Mouse (Mus musculus): Measurements from ENCODE around the gene Ghdc.
A peak's percentile ranks its signal among the peaks of the same experiment; 100 is the strongest.

Gene Ghdc

DNA sequence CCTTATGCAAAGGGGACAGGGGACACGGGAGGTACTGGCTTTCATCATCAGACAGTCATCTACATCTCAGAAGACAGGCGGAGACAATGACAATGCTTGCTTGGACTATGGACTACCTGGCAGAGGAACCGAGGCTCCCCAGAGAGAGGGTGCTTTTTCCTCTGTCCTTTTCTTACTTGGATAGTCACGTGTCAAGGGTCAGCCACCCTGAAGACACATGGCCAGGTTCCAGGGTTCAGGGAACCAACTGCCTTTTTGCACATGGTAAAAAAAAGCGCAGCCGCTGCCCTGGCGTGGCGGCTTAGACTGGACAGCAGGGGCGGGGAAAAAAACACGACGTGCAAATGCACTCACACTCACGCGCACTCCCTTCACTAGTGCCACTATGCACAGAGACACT, 11.8 kb upstream of the Ghdc start:
- DNase-seq (ENCODE audit: extremely low read depth, low read depth) = no peak

DNA sequence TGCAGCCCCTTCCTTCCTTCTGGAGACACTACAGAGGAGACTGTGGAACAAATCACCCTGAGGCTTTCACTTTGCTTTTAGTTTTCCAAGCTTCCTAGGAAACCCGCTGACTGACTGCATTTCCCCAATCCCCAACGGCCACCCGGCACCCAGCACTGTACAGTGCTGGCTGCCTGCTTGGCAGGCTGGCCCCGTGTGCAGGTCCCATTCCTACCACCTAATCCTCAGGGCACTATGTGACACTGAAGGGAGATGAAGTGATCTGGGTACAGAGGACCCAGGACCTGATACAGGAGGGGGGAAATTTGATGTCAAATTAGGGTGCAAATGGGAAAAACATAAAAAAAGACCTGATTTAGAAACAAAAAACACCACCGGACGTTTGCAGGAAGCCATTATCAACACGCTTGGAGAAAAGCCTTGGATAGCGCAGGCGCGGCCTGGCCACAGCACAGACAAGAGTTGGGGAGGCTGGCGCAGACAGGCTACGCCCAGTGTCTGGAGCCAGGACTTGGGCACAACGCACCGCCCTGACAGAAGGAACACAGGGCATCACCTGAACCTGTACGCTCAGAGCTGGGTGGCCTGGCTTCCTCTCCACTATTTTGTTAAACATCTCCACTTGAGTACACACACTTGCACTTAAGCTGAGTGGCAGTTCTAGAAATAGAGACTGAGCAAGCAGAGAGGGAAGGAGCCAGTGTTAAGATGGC, 11.2 kb upstream of the Ghdc start:
- no peak for DNase-seq (ENCODE audit: extremely low read depth, low read depth)

DNA sequence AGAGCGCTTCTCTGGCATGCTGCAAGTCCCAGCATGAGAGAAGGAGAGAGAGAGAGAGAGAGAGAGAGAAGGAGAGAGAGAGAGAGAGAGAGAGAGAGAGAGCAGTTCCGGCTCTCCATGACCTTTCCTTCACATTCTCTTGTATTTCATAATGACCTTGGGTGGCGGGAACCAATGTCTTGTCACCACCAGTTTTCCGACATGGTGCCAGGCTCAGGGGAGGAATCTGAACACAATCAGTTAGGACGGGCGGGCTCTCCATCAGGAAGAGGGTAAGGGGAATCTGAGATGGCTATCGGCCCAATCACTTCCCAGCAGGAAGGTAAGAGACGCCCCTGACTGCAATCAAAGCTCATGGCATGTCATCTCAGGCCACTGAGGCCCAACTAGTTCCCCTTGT, 9.5 kb upstream of the Ghdc start:
- no peak for DNase-seq (ENCODE audit: extremely low read depth, low read depth)

DNA sequence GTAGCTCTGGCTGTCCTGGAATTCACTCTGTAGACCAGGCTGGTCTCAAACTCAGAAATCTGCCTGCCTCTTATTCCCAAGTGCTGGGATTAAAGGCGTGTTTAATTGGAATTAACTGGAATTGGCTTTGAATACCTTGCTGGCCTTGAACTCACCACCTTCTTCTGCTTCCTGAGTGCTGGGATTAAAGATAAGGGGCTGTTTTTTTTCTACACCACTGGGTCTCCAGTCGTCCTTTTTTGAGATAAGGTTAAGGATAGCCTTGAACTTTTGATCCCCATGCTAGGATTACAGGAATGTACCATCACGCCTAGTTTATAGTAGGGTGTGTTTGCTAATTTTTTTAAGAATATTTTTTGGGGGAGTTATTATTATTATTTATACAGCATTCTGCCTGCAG, 7.3 kb upstream of the Ghdc start:
- DNase-seq (ENCODE audit: extremely low read depth, low read depth) = no peak

DNA sequence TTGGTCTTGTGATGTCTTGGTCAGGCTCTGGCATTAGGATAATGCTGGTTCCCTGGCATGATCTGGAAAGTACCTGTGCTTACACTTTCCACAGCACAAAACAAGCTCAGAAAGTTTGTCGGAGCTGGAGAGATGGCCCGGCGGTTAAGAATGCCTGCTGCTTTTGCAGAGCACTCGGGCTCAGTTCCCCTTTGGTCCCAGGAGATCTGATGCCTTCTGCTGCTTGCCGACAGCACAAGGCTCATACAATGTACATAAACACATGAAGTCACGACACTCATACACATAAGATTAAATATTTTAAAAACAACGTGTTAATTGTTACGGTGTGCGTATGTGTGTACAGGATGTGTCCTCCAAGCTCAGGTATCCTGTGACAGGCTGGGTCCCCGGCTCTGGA, 5.2 kb upstream of the Ghdc start:
- DNase-seq (ENCODE audit: extremely low read depth, low read depth) = no peak

DNA sequence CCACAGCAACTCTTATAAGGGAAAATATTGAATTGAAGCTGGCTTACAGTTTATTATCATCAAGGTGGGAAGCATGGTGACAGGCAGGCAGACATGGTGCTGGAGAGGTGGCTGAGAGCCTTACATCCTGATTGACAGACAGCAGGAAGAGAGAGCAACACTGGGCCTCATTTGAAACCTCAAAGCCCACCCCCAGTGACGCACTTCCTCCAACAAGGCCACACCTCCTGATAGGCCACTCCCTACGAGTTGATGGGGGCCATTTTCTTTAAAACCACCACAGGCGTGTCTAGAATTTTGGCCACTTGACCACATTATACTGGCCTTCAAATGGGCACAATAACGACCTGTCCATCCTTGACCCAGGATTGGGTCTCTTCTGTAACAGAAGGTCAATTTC, 3.5 kb upstream of the Ghdc start:
- no peak for DNase-seq (ENCODE audit: extremely low read depth, low read depth)

DNA sequence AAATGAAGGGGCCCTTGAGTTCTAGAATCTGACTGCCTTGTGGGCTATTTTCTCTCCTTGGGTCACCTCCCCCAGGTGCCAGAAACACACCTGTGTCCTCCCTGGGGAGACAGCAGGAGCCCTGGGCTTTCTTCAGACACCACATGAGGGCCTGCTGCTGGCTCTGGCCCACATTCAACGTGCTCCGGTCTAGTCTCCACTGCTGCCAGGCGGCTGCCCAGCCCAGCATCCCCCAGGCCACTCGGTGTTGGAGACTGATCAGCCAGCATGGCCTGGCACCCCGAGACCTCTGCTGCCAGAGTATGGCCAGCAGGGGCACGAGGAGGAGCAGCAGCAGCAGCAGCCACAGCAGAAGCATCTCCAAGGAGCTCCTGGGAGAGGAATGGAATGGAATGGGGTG, 777 bp downstream of the Ghdc start:
- no peak for DNase-seq (ENCODE audit: extremely low read depth, low read depth)

DNA sequence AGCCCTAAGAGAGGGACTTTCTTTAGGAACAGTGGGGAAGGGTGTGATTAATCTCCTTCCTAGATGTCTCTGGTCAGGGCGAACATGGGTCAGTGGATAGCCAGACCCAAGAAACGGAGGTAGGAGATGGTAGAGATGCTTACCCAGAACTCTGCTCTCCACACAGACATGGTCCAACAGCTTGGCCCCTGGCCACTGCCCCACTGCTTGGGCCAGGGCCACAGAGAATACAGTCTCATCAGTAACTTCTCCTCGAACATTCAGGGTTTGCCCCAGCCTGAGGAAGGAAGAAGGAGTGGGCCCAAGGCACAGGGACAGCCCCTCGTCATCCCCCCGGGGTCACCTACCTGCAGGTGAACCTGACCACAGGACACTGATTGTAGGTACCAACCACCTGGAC, 2.9 kb downstream of the Ghdc start:
- no peak for DNase-seq (ENCODE audit: extremely low read depth, low read depth)

DNA sequence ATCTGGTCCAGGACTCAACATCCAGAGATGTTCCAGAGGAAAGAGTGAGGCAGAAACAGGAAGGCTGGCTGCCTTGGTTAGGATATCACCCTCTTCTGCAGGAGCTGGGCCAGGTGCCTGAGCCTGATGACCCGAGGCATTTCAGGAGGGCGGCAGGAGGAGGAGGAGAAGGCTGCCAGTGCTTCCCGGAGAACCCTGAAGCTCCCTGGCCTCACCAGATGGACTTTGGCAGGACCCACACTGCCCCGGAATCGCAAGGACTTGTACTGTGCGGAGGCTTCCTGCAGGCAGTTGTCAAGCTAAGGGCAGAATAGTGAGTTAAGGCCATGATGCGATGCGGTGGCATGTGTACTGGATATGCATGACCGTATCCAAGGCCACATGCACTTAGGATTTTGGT, 4.0 kb downstream of the Ghdc start:
- no peak for DNase-seq (ENCODE audit: extremely low read depth, low read depth)

DNA sequence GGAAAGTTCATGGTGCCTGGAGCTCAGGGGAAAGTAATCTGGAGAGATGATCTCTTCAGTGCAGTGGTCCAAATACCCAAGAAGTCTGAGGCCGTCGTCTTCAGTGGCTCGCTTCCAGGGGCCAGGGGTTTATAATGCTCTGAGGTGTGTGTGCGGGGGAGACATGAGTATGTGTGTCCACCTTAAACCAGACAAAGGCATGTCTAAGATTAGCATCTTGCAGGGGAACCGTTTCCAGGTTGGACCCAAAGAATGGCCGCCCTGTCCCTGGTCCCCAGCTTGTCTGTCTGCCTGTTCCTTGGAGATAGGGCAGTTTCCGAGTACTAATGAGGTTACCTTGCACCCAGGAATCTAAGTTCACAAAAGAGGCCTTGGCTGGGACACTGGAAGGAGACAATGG, 7.9 kb downstream of the Ghdc start, which contains the start of gene Hcrt:
TSS of gene Hcrt (minus strand) at position 101 of the 400 bp plus-strand sequence.
- DNase-seq (ENCODE audit: extremely low read depth, low read depth) = no peak

DNA sequence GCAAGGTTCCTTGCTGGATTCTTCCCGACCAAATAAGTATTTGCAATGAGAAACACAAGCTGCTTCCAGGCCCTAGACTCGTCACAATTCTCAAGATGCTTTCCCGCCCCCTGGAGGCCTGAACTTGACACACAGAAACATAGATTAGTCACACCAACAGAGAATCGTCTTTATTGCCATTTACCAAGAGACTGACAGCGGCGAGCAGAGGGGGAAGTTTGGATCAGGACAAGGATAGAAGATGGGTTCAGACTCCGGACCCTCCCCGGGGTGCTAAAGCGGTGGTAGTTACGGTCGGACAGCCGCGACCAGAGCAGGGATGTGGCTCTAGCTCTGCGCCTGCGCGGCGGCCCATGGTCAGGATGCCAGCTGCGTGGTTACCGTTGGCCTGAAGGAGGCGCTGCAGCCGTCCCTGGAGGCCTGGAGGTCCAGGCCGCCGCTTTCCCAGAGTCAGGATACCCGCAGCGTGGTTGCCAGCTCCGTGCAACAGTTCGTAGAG, 9.2 kb downstream of the Ghdc start:
- peak; percentile 41 for DNase-seq (ENCODE audit: extremely low read depth, low read depth)

DNA sequence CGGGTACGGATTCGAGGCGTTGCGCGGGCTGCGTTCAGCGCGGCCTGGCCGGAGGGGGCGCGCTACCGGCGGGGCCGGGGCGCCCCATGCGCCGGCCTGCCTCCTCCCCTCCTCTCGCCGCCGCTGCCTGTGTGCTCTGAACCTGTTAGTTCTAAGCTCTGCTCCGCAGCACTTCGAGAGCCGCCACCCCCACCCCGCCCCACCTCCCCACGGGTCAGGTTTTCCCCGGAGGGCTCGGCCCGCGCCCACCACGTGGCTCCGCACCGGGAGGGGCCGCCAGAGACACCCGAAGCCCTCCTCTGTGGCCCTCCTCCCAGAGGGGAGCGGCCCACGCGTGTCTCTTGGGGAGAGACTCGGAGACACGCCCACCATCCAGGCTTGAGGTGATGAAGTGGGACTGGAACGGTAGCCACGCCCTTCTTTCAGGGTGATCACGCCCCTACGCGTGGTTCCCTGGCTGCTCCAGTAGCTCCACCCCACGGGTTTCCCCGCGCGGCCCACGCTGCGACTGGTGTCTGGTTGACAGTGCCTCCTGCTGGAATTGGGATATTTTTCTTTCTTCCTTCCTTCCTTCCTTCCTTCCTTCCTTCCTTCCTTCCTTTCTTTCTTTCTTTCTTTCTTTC, 11.0 kb downstream of the Ghdc start, which contains the start of gene Kcnh4:
TSS of gene Kcnh4 (minus strand) at position 332 of the 623 bp plus-strand sequence.
- no peak for DNase-seq (ENCODE audit: extremely low read depth, low read depth)

DNA sequence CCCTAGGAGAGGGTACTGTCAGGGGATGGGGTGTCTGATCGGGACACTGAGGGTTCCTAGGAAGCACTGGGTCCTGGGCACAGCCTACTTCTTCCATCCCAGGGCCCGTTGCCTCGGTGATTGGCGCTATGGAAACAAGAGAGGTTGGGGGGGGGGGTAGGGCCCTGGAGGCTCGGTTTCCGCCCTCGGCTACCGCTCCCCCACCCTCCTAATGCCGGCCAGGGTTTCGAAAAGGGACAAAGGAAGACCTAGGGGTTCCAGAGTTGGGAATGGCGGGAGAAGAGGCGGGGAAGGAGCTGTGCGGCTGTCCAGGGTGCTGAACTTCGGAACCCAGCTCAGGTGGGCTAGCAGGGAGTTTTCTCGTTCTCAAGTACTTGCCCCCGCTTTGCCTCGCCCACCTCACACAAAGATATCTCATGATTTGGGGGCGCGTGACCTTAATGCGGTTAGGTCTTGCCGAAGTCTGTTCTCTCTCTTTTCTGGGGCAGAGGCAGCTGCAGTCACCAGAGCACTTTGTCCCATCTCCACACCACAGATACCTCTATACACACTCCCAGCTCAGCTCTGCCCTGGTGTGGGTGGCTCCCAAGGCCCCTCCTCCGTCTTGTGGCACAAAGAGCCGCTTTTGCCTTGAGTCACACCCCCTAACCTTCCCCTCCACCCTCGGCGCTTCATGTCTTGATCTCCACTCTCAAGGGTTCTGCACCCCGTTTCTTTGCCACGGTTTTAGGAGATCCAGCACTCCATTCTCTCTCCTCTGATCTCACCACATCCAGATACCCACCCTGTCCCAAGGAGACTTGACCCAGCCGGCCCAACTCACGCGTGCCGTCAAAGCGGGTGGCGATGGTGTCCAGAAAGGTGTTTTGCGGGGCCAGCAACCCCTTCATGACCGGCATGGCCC, 11.8 kb downstream of the Ghdc start:
- DNase-seq (ENCODE audit: extremely low read depth, low read depth) = no peak

DNA sequence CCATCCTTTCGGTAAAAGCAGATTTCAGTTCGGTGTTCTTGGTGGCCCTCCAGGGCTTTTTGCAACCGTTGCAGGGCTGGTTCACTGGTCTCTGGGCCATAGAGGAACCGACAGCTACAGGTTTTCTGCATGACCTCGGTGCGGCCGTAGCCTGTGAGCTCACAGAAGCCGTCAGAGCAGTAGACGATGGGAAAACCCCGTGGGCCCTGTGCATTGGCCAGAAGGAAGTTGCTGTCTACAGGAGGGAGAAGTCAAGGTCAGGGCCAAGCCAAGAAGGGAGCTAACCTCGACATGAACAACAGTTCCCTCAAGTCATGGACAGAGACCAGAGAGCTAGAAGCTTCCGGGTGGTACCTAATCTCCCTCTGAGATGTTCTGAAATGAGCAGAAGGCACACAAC, 13.2 kb downstream of the Ghdc start:
- no peak for DNase-seq (ENCODE audit: extremely low read depth, low read depth)

DNA sequence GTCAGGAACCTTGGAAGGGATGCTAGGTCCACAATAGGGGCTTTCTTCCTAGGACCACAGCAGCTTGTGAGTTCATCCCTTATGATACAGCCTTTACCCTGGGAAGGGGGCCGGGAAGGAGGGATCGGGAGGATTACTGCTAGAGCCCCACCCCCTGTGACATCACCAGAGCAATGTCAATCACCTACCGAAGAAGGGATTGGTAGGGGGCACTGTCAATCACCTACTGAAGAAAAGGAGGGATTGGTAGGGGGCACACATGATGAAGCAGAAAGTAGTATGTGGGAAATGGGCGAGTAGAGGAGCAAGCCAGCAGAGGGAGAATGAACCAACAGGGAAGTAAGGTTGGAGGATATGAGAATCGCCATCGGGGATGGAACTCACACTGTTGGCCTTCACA, 14.3 kb downstream of the Ghdc start:
- DNase-seq (ENCODE audit: extremely low read depth, low read depth) = no peak

DNA sequence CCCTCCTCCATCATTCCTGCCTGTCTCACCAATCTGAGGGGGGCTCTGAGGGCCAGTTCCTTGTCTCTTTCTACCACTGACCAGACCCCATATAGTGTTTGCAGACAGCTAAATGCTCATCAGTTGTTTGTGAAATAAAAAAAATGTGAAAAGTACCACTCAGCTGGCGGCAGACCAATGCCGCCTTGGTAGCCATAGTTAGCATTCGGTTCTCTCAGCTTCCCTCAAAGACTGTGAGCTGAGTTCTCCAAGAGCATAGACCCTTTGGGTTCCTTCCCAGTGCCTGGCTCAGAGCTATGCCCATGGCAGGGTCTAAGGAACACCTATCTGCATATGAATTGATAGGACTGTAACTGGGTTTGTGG, 16.1 kb downstream of the Ghdc start:
- no peak for DNase-seq (ENCODE audit: extremely low read depth, low read depth)

DNA sequence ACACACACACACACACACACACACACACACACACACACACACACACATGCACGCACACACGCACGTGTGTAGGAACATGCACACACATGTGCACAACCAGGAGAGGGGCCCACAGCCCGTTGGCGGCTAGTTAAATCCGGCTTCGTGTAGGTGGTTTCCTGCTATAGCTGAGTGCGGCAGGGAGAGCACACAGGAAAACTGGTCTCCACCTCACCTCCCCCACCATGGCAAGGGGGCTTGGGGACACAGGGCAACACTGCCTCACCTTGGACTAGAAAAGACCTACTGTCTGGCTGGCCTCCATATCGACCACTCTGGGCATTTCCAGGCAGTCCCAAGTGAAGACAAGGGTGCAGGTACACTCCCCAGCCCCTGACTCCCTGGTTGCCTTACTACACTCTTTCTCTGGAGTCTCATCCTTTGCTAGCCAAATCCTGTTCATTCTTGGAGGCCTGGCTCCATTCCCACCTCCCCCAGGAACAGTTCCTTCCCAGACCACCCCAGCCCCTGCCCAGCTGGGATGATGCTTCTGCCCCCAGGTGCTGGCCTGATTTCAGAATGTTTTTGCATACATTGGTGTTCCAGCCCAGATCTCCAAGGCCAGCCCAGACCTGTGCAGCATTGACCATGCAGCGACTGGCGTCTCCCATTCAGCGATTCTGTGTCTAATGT, 16.6 kb downstream of the Ghdc start:
- DNase-seq (ENCODE audit: extremely low read depth, low read depth) = no peak

DNA sequence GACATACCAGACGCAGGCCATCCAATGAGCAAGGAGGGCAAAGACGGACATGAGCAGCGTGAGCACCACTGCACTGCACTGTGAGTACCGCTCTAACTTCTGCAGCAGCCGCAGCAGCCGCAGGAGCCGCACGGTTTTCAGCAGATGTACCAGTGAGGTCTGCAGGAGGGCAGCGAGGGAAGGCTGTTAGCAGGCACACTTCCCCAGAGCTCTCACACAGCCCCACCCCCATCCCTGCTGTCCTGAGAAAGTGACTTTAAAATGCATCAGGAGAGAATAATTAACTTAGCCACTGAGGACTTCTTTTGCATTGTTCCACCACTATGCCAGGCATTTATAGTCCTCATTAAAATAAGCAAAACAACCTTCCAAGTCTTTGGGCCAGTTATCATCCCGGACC, 18.5 kb downstream of the Ghdc start:
- no peak for DNase-seq (ENCODE audit: extremely low read depth, low read depth)

DNA sequence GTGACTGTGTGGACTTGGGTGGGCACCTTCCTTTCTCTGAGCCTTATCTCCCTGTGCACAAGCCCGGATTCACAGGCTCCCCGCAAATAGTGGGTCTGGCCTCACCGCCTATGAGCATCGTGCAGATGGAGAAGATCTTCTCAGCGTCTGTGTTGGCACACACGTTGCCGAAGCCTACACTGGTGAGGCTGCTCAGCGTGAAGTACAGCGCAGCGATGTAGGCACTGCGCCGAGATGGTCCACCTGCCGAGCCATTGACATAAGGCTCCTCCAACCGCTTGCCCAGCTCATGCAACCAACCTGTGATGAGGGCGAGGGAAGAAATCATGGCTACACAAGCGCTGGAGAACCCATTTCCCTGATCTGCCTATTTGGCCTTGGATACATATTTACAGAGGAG, 20.6 kb downstream of the Ghdc start:
- no peak for DNase-seq (ENCODE audit: extremely low read depth, low read depth)

DNA sequence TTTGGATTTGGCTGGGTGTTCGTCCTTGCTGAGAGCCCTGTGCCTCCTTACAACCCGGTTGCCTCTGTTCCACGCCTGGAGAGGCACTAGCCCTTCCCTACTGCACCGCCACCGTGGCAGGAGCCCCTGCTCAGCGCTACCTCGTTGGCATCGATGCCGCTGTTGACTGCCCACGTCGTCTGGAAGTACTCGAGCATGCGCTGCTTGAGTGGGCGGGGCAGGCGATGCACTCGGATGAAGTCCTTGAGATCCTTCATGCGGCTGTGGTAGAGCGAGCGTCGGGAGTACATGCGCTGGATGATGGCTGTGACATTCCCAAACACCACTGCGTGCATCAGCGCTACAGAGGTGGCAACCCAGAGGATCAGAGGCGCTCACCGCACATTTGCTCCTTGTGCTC, 21.3 kb downstream of the Ghdc start:
- DNase-seq (ENCODE audit: extremely low read depth, low read depth) = no peak

DNA sequence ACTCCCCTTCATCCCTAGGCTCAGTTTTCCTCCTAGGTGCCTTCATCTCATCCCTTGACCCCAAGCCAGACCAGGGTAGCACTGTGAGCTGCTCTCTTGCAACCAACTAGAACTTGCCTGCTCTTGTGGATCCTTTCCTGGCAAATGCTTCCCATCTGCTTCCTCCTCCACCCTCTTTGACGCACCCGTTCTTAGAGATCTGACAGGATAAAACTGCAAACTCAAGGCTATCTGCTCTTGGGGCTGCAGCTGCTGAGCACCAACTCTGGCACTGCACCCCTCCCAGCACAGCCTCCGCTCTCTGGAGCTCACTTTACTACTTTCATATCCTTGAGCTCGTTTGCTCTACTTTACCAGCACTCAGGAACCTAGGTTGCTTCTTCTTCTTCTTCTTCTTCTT, 22.1 kb downstream of the Ghdc start:
- DNase-seq (ENCODE audit: extremely low read depth, low read depth) = no peak

DNA sequence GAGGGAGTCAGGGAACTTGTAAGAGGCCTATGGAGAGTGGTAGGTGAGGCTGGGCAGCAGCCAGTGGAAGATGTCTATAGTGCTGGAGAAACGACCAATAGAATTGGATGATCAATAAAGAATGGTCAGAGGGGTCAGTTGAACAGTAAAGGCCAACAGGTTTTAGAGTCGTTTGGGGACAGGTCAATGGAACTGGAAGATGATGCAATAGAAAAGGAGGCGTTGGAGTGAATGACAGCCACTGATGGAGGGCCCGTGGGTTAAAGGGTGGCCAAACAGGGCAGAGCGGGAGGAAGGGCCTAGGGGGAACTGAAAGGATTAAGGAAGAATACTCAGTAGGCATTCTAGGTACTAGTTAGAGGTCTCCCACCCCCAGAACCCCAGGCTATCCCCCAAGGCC, 23.6 kb downstream of the Ghdc start:
- DNase-seq (ENCODE audit: extremely low read depth, low read depth) = no peak

All from MEL-GATA-1-ER (cell line).